Mouse (Mus musculus) gastrocnemius, postnatal 25 days (tissue): ENCODE measurements around the gene Cdh23. TPM values are rescaled to one million over a fixed set of nuclear protein-coding genes. Genes with fewer than 3 reads are reported as not detected.

Experiments
- DNase-seq: peaks from one replicate; pipeline ENCODE4 v3.0.0; 2022
- total RNA-seq, 2 experiments: library from RNA; stranded (reverse); gene quantifications; 1 replicate in 1 of 2; 2 replicates in 1 of 2; pipeline ENCODE4 v1.2.3; 2021

The Cdh23 gene
- total RNA-seq, 2 experiments from 2014 or later, result 2.2 to 3.8 TPM

- DNase-seq, result no peak
Observed at GRCm38 (mm10) chr10:60398051-60398814, 298.1 kb downstream of the Cdh23 start.

- no peak for DNase-seq
Observed at GRCm38 (mm10) chr10:60395605-60396004, 300.7 kb downstream of the Cdh23 start.

GRCm38 (mm10) chr10:60394936-60395335 lies 301.4 kb downstream of the Cdh23 start:
- no peak for DNase-seq

- no peak for DNase-seq
Observed at GRCm38 (mm10) chr10:60391661-60392060, 304.6 kb downstream of the Cdh23 start.

GRCm38 (mm10) chr10:60390904-60391420 lies 305.3 kb downstream of the Cdh23 start:
- DNase-seq, result no peak

- no peak for DNase-seq
Observed at GRCm38 (mm10) chr10:60390177-60390903, 305.9 kb downstream of the Cdh23 start.

- no peak for DNase-seq
Observed at GRCm38 (mm10) chr10:60389447-60389865, 306.8 kb downstream of the Cdh23 start.

- no peak for DNase-seq
Observed at GRCm38 (mm10) chr10:60388332-60388731, 308.0 kb downstream of the Cdh23 start.

- DNase-seq, result no peak
Observed at GRCm38 (mm10) chr10:60381142-60381925, 315.0 kb downstream of the Cdh23 start.

GRCm38 (mm10) chr10:60380229-60380628 lies 316.1 kb downstream of the Cdh23 start:
- no peak for DNase-seq

- no peak for DNase-seq
Observed at GRCm38 (mm10) chr10:60379419-60379957, 316.8 kb downstream of the Cdh23 start.

GRCm38 (mm10) chr10:60376704-60377103 lies 319.6 kb downstream of the Cdh23 start:
- DNase-seq, result no peak

- peak; percentile 50 for DNase-seq
Observed at GRCm38 (mm10) chr10:60373937-60374578, 322.2 kb downstream of the Cdh23 start.

- DNase-seq, result no peak
Observed at GRCm38 (mm10) chr10:60373543-60373936, 322.8 kb downstream of the Cdh23 start.

- no peak for DNase-seq
Observed at GRCm38 (mm10) chr10:60371596-60372386, 324.5 kb downstream of the Cdh23 start.

- no peak for DNase-seq
Observed at GRCm38 (mm10) chr10:60370601-60371061, 325.7 kb downstream of the Cdh23 start.

GRCm38 (mm10) chr10:60370098-60370497 lies 326.2 kb downstream of the Cdh23 start:
- DNase-seq, result no peak

GRCm38 (mm10) chr10:60369405-60369804 lies 326.9 kb downstream of the Cdh23 start:
- DNase-seq, result no peak

GRCm38 (mm10) chr10:60367904-60368303 lies 328.4 kb downstream of the Cdh23 start:
- no peak for DNase-seq

GRCm38 (mm10) chr10:60367145-60367544 lies 329.1 kb downstream of the Cdh23 start:
- DNase-seq, result no peak

GRCm38 (mm10) chr10:60363426-60363825 lies 332.9 kb downstream of the Cdh23 start:
- no peak for DNase-seq
